Mouse (Mus musculus): ENCODE data around the gene Pcp4.

DNA sequence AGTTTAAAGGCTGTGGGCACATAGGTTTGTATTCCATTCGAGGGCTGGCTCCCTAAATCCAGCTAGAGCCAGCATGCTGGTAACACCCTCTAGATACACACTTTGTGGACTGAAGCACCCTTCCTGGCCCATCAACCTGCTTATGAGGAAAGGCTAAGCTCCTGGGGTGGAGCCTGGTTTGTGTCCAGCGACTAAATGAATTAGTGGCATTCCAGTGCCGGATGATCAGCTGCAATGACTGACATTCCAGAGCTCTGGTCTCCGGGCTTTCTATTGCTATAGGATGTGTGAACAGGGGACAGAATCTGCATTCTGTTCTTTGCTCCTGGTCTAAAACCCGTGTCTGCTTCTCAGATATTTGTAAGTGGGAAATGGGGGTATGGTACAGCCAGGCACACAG is 5.0 kb downstream of the Pcp4 start:
- TF ChIP-seq TAL1 (IDR thresholded peaks at IDR 0.05; ENCODE audit: low read length) (no peak), GATA1 (IDR thresholded peaks at IDR 0.05; ENCODE audit: low read length) (no peak)

All from erythroblast, embryonic 14.5 days (primary cell).